Mouse (Mus musculus) frontal cortex, adult 2 months (tissue): ENCODE measurements around the gene Gm9044. TPM values are rescaled to one million over a fixed set of nuclear protein-coding genes. Genes with fewer than 3 reads are reported as not detected.
"Not testable (repeated sequence)": the region's sequence is repeated elsewhere in the genome, so short reads cannot be mapped to it uniquely, and the experiment has no call there.

Experiments used
- DNase-seq, 2 experiments: peaks; one replicate each; pipeline ENCODE4 v3.0.0; 2022; ENCODE audit warnings: low spot score in 1 of 2; ENCODE audit errors: extremely low spot score in 1 of 2
- polyA plus RNA-seq: library from polyadenylated mRNA; depleted of rRNA; stranded (reverse); fragments of >200 nt; gene quantifications from 2 replicates; pipeline ENCODE4 v1.2.3, GENCODE M21; 2012; rRNA removed

Gene Gm9044
- polyA plus RNA-seq, result not detected in 2 replicates

DNA sequence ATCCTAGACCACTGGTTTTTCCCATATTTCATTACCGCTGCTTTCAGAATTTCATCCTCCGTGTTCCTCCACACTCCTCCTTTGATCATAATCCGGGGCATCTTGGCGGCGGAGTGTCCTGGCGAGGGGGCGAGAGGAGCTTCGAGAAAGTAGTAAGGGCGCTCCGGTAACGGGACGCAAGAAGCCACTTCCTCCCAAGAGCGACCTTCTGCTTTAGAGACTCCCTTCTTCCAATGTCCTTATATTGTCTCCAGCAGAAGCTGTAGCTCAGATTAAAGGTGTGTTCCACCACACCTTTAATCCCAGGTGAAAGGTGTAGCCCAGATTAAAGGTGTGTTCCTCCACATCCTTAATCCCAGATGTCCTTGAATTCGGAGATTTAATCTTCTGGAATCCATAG lies at the start of gene Gm9044:
TSS of gene Gm9044 (minus strand) at position 101 of the 400 bp plus-strand sequence.
- DNase-seq, result not testable (repeated sequence)

DNA sequence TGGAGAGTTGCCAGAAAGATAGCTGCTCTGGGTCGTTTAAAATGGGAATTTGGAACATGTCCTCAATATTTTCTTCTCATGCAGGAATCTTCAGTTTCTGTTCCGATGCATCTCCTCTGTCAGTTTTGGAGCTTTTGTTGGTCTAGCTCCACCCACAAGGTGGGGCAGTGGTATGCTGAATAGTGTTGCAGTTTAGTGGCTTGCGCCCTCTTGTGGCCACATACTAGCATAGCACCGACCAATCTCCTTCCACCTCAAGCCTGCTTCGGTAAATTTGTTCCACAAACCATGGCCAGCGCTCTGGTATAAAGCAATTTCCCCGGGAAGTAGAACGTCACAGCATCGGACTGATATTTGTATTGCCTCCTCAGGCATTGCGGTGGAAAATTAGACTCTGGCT lies 38.2 kb upstream of the Gm9044 start:
- peak; percentile 74 to 92 for DNase-seq

DNA sequence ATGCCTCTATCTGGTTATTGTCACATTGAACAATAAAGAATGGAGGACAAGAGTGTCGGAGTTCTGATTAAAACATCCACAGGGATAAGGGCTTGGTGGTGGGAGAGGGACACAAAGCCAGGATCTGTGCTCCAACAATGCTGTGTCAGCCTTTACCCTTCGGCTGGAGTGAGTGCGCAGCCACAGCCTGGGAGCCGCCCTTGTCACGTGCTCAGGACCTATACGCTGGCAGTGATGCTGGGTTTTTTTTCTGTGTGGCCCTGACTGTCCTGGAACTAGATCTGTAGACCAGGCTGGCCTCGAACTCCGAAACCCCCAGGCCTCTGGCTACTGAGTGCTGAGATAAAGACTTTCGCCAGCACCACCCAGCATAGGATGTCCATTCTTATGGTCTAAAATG lies 37.3 kb upstream of the Gm9044 start:
- no peak for DNase-seq

DNA sequence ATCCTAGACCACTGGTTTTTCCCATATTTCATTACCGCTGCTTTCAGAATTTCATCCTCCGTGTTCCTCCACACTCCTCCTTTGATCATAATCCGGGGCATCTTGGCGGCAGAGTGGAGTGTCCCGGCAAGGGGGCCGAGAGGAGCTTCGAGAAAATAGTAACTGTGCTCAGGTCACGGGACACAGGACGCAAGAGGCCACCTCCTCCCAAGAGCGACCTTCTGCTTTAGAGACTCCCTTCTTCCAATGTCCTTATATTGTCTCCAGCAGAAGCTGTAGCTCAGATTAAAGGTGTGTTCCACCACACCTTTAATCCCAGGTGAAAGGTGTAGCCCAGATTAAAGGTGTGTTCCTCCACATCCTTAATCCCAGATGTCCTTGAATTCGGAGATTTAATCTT lies 21.8 kb upstream of the Gm9044 start, which contains the start of gene Gm9049:
TSS of gene Gm9049 (minus strand) at position 101 of the 400 bp plus-strand sequence.
- DNase-seq, result not testable (repeated sequence)

DNA sequence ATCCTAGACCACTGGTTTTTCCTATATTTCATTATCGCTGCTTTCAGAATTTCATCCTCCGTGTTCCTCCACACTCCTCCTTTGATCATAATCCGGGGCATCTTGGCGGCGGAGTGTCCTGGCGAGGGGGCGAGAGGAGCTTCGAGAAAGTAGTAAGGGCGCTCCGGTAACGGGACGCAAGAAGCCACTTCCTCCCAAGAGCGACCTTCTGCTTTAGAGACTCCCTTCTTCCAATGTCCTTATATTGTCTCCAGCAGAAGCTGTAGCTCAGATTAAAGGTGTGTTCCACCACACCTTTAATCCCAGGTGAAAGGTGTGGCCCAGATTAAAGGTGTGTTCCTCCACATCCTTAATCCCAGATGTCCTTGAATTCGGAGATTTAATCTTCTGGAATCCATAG lies 16.4 kb upstream of the Gm9044 start, which contains the start of gene Gm9048:
TSS of gene Gm9048 (minus strand) at position 101 of the 400 bp plus-strand sequence.
- not testable (repeated sequence) for DNase-seq

DNA sequence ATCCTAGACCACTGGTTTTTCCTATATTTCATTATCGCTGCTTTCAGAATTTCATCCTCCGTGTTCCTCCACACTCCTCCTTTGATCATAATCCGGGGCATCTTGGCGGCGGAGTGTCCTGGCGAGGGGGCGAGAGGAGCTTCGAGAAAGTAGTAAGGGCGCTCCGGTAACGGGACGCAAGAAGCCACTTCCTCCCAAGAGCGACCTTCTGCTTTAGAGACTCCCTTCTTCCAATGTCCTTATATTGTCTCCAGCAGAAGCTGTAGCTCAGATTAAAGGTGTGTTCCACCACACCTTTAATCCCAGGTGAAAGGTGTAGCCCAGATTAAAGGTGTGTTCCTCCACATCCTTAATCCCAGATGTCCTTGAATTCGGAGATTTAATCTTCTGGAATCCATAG lies 10.9 kb upstream of the Gm9044 start, which contains the start of gene Gm9046:
TSS of gene Gm9046 (minus strand) at position 101 of the 400 bp plus-strand sequence.
- not testable (repeated sequence) for DNase-seq

DNA sequence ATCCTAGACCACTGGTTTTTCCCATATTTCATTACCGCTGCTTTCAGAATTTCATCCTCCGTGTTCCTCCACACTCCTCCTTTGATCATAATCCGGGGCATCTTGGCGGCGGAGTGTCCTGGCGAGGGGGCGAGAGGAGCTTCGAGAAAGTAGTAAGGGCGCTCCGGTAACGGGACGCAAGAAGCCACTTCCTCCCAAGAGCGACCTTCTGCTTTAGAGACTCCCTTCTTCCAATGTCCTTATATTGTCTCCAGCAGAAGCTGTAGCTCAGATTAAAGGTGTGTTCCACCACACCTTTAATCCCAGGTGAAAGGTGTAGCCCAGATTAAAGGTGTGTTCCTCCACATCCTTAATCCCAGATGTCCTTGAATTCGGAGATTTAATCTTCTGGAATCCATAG lies 5.5 kb upstream of the Gm9044 start, which contains the start of gene Gm9045:
TSS of gene Gm9045 (minus strand) at position 101 of the 400 bp plus-strand sequence.
- not testable (repeated sequence) for DNase-seq

DNA sequence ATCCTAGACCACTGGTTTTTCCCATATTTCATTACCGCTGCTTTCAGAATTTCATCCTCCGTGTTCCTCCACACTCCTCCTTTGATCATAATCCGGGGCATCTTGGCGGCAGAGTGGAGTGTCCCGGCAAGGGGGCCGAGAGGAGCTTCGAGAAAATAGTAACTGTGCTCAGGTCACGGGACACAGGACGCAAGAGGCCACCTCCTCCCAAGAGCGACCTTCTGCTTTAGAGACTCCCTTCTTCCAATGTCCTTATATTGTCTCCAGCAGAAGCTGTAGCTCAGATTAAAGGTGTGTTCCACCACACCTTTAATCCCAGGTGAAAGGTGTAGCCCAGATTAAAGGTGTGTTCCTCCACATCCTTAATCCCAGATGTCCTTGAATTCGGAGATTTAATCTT lies 5.3 kb downstream of the Gm9044 start, which contains the start of gene Gm9040:
TSS of gene Gm9040 (minus strand) at position 101 of the 400 bp plus-strand sequence.
- not testable (repeated sequence) for DNase-seq

DNA sequence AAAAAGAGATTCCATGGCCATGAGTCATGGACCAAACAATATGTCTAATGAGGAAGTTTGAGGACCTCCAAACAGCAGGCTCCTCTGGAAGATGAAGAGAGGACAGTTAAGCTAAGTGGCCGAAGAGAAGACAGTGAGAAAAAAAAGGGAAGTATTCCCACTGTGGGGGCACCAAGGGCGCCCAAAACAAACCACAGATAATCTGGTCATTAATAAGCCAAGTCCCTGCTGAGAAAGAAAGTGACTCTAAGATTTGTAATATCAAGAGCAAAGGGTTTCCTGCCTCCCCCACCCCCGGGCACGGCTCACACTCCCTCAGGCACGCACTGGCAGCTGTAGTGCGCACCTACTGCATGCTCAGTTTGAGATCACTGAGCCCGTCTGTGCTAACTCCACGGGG lies 13.2 kb downstream of the Gm9044 start:
- DNase-seq, result no peak

DNA sequence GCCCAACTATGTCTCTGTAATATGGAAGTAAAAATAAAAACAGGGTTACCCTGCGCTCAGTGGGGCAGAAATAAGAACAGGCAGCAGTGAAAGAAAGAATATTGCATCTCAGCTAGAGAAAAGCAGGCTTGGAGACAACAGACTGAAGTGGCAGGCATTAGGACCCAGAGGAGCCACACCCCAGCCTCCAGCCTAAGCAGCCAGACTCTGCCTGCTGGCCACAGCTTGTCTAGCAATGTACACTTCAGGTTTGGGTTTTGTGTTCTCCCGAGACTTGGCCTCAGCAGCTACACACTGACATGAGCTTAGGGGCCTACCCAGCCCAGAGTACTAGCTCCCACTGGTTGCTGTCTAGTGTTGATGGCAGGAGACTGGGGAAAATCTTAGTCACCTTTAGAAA lies 30.1 kb downstream of the Gm9044 start:
- DNase-seq, result not testable (repeated sequence)

DNA sequence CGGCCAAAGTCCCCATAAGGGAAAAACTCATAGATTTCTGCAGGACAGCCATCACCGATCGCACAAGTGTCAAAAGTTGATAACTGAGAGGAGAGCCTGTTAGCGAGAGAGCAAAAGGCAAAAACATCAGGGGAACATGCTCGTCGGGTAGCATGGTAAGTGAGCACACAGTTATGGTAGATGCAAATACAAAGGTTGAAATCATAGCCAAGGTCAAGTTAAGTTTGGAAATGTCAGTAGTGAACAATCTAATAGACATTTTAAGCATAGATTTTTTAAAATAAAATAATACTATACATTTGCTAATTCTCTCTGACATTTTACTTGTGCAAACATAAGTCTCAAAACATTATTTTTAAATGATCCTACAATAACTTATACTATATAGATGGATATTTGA lies 37.3 kb downstream of the Gm9044 start, which contains the start of gene Iltifb:
TSS of gene Iltifb (minus strand) at position 101 of the 400 bp plus-strand sequence.
- no peak for DNase-seq

DNA sequence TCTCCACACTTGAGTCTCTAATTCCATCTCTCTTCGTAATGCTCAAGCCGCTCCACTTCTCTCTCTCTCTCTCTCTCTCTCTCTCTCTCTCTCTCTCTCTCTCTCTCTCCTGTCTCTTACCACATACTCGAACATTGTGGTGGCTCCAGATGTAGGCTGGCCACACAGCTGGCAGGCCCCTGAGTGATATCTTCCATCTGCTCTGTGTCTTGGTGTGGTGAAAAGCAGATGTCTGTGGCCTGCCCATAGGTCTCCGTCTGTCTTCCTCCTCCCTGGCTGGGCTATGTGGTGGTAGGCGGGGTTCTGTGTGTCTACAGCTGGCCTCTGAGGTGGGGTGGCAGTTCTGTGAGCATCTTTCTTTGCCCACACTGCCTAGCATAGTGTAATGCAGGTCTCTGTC lies 49.2 kb downstream of the Gm9044 start:
- DNase-seq, result not testable (repeated sequence)

DNA sequence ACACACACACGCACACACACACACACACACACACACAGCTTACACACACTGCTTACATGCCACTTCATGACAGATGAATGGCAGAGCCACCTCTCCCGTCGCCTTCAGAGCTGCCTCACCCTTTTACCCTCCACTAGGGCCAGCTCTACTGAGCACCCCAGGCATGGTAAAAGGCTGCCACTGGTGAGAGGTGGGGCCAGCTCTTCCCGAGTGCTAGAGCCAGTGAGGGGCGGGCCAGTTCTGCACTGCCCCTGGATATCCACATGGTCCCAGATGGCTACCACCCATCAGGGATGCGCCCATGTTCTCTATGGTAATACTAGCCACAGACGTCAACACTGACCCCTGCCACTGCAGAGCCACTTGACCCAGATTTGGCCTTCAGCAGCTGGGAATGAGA lies 49.6 kb downstream of the Gm9044 start:
- DNase-seq, result not testable (repeated sequence)

Other genes starting within 250 kb of the Gm9044 start
- gene Mdm1, start 190.6 kb downstream of the Gm9044 start, polyA plus RNA-seq, result 18.3 and 20.6 TPM in 2 replicates
- gene Il22, start 127.5 kb downstream of the Gm9044 start, polyA plus RNA-seq, result 0.08 TPM in 1 of 2 replicates, not detected in the other
- 0.04 TPM in 1 of 2 replicates, not detected in the other for gene Gm32717, start 91.6 kb downstream of the Gm9044 start, polyA plus RNA-seq
- gene Gm32802, start 73.7 kb downstream of the Gm9044 start, polyA plus RNA-seq, result 0.04 TPM in 1 of 2 replicates, not detected in the other
- gene Iltifb, start 37.4 kb downstream of the Gm9044 start, polyA plus RNA-seq, result 0.17 TPM in 1 of 2 replicates, not detected in the other
- gene Gm9040, start 5.4 kb downstream of the Gm9044 start, polyA plus RNA-seq, result not detected in 2 replicates
- gene Gm9045, start 5.4 kb upstream of the Gm9044 start, polyA plus RNA-seq, result 0.08 TPM in 1 of 2 replicates, not detected in the other
- gene Gm9046, start 10.8 kb upstream of the Gm9044 start, polyA plus RNA-seq, result not detected in 2 replicates
- 0.06 TPM in 1 of 2 replicates, not detected in the other for gene Gm9048, start 16.3 kb upstream of the Gm9044 start, polyA plus RNA-seq
- 0.08 TPM in 1 of 2 replicates, not detected in the other for gene Gm9049, start 21.7 kb upstream of the Gm9044 start, polyA plus RNA-seq
- gene Ifng, start 108.6 kb upstream of the Gm9044 start, polyA plus RNA-seq, result 0.10 TPM in 1 of 2 replicates, not detected in the other